Mouse (Mus musculus): ENCODE measurements around the gene Msh2. TPM values are rescaled to one million over a fixed set of nuclear protein-coding genes. Genes with fewer than 3 reads are reported as not detected.

The Msh2 gene
- total and polyA plus RNA-seq, 3 experiments, result 40.8 to 42.5 TPM; not detected in 1

- Histone ChIP-seq H3K9ac (ENCODE audit: control insufficient read depth, low read depth, low read length, poor library complexity, severe bottlenecking) (no peak overlapping the region), H3K27me3 (ENCODE audit: control insufficient read depth in 1 of 2, insufficient read depth in 2 of 2, low read length in 2 of 2) (no peaks in the 10 kb centered on the region), H3K4me3 (ENCODE audit: control insufficient read depth in 1 of 2, insufficient read depth in 1 of 2, low read depth in 2 of 2, low read length in 2 of 2) (no peak overlapping the region), H3K27ac (ENCODE audit: control insufficient read depth, low read depth, low read length) (no peak overlapping the region), H3K9me3 (replicated peaks; ENCODE audit: insufficient read depth, low read length) (no peaks in the 10 kb centered on the region), H3K79me2 (ENCODE audit: control insufficient read depth, insufficient read depth, low read length, poor library complexity) (no peaks in the 10 kb centered on the region), H3K36me3 (ENCODE audit: control insufficient read depth in 1 of 2, insufficient read depth in 2 of 2, low read length in 2 of 2) (peaks cover 0 to 4% of the 10 kb centered on the region in 2 experiments; a peak in 2 of 4 replicates), H3K4me1 (ENCODE audit: control insufficient read depth in 1 of 2, insufficient read depth in 2 of 2, low read length in 2 of 2) (no peaks in the 10 kb centered on the region)
- no peak for DNase-seq (ENCODE audit: low read depth, low spot score)
- no peak for TF ChIP-seq SMC3 (IDR thresholded peaks at IDR 0.05; ENCODE audit: low read depth, low read length)
- TF ChIP-seq ZKSCAN1 (IDR thresholded peaks at IDR 0.05; ENCODE audit: low read depth, low read length), result no peak
- TF ChIP-seq KAT2A (conservative IDR thresholded peaks at IDR 0.05; ENCODE audit: low read depth, low read length), result no peak
Observed at GRCm38 (mm10) chr17:87726489-87727356, 54.6 kb downstream of the Msh2 start.

DNA sequence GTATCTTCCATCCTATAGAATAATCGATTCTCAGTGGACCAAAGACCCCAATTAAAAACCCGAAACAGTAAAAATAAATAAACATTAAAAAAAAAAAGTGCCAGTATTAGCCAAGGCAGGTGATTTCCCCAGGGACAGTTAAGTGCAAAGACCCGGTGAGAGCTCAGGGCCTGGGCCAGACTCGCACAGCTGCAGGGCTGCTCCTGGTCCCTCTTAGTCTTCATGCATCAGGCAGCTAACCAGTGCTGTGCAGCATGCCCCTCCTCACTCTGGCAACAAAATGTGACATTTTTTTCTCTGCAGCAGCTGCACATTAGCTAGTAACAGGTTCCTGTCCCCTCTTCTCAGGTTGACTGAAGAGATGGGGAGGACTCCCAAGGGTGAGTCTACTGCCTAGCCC, 59.8 kb downstream of the Msh2 start:
- Histone ChIP-seq H3K27ac (ENCODE audit: control insufficient read depth, low read depth, low read length) (no peak overlapping the region), H3K27me3 (ENCODE audit: control insufficient read depth in 1 of 2, insufficient read depth in 2 of 2, low read length in 2 of 2) (no peaks in the 10 kb centered on the region), H3K4me3 (ENCODE audit: control insufficient read depth in 1 of 2, insufficient read depth in 1 of 2, low read depth in 2 of 2, low read length in 2 of 2) (no peak overlapping the region), H3K36me3 (ENCODE audit: control insufficient read depth in 1 of 2, insufficient read depth in 2 of 2, low read length in 2 of 2) (no peaks in the 10 kb centered on the region), H3K9me3 (replicated peaks; ENCODE audit: insufficient read depth, low read length) (no peaks in the 10 kb centered on the region), H3K9ac (ENCODE audit: control insufficient read depth, low read depth, low read length, poor library complexity, severe bottlenecking) (no peak overlapping the region), H3K79me2 (ENCODE audit: control insufficient read depth, insufficient read depth, low read length, poor library complexity) (no peaks in the 10 kb centered on the region), H3K4me1 (ENCODE audit: control insufficient read depth in 1 of 2, insufficient read depth in 2 of 2, low read length in 2 of 2) (no peaks in the 10 kb centered on the region)
- DNase-seq (ENCODE audit: low read depth, low spot score), result no peak
- TF ChIP-seq RCOR1 (IDR thresholded peaks at IDR 0.05; ENCODE audit: low read depth, low read length), result no peak
- no peak for TF ChIP-seq CTCF (IDR thresholded peaks at IDR 0.05 in 2 of 3, conservative IDR thresholded peaks at IDR 0.05 in 1 of 3; ENCODE audit: control insufficient read depth in 1 of 3, insufficient read depth in 1 of 3, low read depth in 2 of 3, low read length in 3 of 3, poor library complexity in 1 of 3, severe bottlenecking in 1 of 3)
- no peak for TF ChIP-seq TBP (IDR thresholded peaks at IDR 0.05; ENCODE audit: low read depth, low read length)
- no peak for TF ChIP-seq MXI1 (IDR thresholded peaks at IDR 0.05; ENCODE audit: low read depth, low read length)
- TF ChIP-seq HCFC1 (IDR thresholded peaks at IDR 0.05; ENCODE audit: low read depth, low read length), result no peak
- TF ChIP-seq CHD2 (IDR thresholded peaks at IDR 0.05; ENCODE audit: low read length), result no peak
- TF ChIP-seq RAD21 (IDR thresholded peaks at IDR 0.05; ENCODE audit: low read depth, low read length), result no peak
- TF ChIP-seq E2F4 (IDR thresholded peaks at IDR 0.05; ENCODE audit: borderline replicate concordance, low read depth, low read length), result no peak
- no peak for TF ChIP-seq GATA1 (IDR thresholded peaks at IDR 0.05; ENCODE audit: low read depth, low read length)
- TF ChIP-seq POLR2A (IDR thresholded peaks at IDR 0.05; ENCODE audit: control insufficient read depth in 1 of 2, insufficient read depth in 1 of 2, low read depth in 1 of 2, low read length in 2 of 2, poor library complexity in 1 of 2), result no peak

GRCm38 (mm10) chr17:87734471-87734870, 62.3 kb downstream of the Msh2 start:
- Histone ChIP-seq H3K9ac (ENCODE audit: control insufficient read depth, low read depth, low read length, poor library complexity, severe bottlenecking) (no peak overlapping the region), H3K27me3 (ENCODE audit: control insufficient read depth in 1 of 2, insufficient read depth in 2 of 2, low read length in 2 of 2) (no peaks in the 10 kb centered on the region), H3K4me1 (ENCODE audit: control insufficient read depth in 1 of 2, insufficient read depth in 2 of 2, low read length in 2 of 2) (no peaks in the 10 kb centered on the region), H3K9me3 (replicated peaks; ENCODE audit: insufficient read depth, low read length) (no peaks in the 10 kb centered on the region), H3K79me2 (ENCODE audit: control insufficient read depth, insufficient read depth, low read length, poor library complexity) (no peaks in the 10 kb centered on the region), H3K4me3 (ENCODE audit: control insufficient read depth in 1 of 2, insufficient read depth in 1 of 2, low read depth in 2 of 2, low read length in 2 of 2) (no peak overlapping the region), H3K36me3 (ENCODE audit: control insufficient read depth in 1 of 2, insufficient read depth in 2 of 2, low read length in 2 of 2) (no peaks in the 10 kb centered on the region), H3K27ac (ENCODE audit: control insufficient read depth, low read depth, low read length) (no peak overlapping the region)
- DNase-seq (ENCODE audit: low read depth, low spot score), result no peak
- TF ChIP-seq ELF1 (IDR thresholded peaks at IDR 0.05; ENCODE audit: low read depth, low read length) (no peak), CHD2 (IDR thresholded peaks at IDR 0.05; ENCODE audit: low read length) (no peak), POLR2AphosphoS5 (IDR thresholded peaks at IDR 0.05; ENCODE audit: borderline replicate concordance, low read depth, low read length) (no peak), UBTF (IDR thresholded peaks at IDR 0.05; ENCODE audit: borderline replicate concordance, insufficient read depth, low read depth, low read length) (no peak), USF2 (IDR thresholded peaks at IDR 0.05; ENCODE audit: borderline replicate concordance in 1 of 2, insufficient read depth in 1 of 2, low read depth in 1 of 2, low read length in 2 of 2) (no peak), NELFE (IDR thresholded peaks at IDR 0.05; ENCODE audit: low read depth, low read length) (no peak), MYC (IDR thresholded peaks at IDR 0.05; ENCODE audit: low read depth, low read length) (no peak), SIN3A (IDR thresholded peaks at IDR 0.05; ENCODE audit: low read length) (no peak), MEF2A (IDR thresholded peaks at IDR 0.05; ENCODE audit: extremely low read depth, insufficient replicate concordance, low read depth, low read length, poor library complexity, severe bottlenecking) (no peak), MAX (IDR thresholded peaks at IDR 0.05; ENCODE audit: low read length) (no peak), POLR2AphosphoS2 (IDR thresholded peaks at IDR 0.05; ENCODE audit: low read length) (no peak), TBP (IDR thresholded peaks at IDR 0.05; ENCODE audit: low read depth, low read length) (no peak), E2F4 (IDR thresholded peaks at IDR 0.05; ENCODE audit: borderline replicate concordance, low read depth, low read length) (no peak), RAD21 (IDR thresholded peaks at IDR 0.05; ENCODE audit: low read depth, low read length) (no peak), MAFK (IDR thresholded peaks at IDR 0.05; ENCODE audit: borderline replicate concordance, low read depth, low read length) (no peak), BHLHE40 (IDR thresholded peaks at IDR 0.05; ENCODE audit: borderline replicate concordance, low read depth, low read length) (no peak)

Data from MEL (cell line).